Mouse (Mus musculus) lung, adult 2 months (tissue): ENCODE results near the gene Pde4b.

Experiments
- CTCF ChIP-seq: fragments of 200-500 bp; IDR thresholded peaks from 2 replicates; pipeline ENCODE4 v1.5.1; 2011; ENCODE audit warnings: mild to moderate bottlenecking, low read length, control low read depth; ENCODE audit not compliant: insufficient read depth
- POLR2A ChIP-seq: fragments of 200-500 bp; IDR thresholded peaks from 2 replicates; pipeline ENCODE4 v1.6.1; 2011; ENCODE audit warnings: low read depth, mild to moderate bottlenecking, control low read depth, low read length, borderline replicate concordance; ENCODE audit errors: extremely low read depth

DNA sequence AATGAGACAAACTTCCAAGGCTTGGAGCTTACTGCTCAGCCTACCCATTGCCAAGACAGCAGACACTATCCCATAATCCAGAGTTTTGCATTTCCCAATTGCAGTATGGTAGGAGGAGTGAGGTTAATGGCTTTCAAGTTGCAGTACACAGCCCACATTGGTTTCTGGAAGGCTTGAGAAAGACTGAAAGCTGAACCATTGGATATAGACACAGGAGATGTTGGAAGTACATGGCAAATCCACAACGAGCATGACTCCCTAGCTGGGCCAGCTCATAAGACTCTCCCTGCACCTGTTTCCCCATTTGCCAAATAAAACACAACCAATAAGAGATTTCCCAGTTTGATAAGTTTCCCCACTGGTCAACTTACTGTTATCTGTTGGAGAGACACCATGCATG is 450.9 kb downstream of the Pde4b start:
- TF ChIP-seq CTCF, result no peak
- no peak for TF ChIP-seq POLR2A
